Mouse (Mus musculus): Measurements from ENCODE around the gene Mccc2.

Gene Mccc2

GRCm38 (mm10) chr13:99938606-99939319 lies 76.7 kb downstream of the Mccc2 start:
- DNase-seq, result no peak

DNA sequence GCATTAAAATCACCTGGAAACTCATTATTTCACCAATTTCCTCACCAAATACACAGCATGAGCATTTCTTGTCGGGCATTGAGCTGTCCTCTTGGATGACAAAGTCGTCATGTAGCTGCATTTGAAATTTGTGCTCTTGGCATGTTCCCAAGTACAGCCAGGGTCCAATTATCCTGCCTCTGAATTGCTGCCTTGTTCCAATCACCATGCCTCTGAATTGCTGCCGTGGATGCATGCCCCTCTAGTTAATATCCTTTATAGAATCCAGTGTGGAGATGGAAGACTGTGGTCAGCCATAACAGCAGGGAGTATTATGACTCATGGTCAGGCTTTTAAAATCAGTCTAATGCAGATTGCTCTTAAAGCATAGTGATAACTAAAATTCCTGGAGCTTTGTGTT lies 77.7 kb downstream of the Mccc2 start:
- no peak for DNase-seq

GRCm38 (mm10) chr13:99932406-99932805 lies 83.0 kb downstream of the Mccc2 start:
- DNase-seq, result no peak

GRCm38 (mm10) chr13:99931502-99931901 lies 83.9 kb downstream of the Mccc2 start:
- no peak for DNase-seq

DNA sequence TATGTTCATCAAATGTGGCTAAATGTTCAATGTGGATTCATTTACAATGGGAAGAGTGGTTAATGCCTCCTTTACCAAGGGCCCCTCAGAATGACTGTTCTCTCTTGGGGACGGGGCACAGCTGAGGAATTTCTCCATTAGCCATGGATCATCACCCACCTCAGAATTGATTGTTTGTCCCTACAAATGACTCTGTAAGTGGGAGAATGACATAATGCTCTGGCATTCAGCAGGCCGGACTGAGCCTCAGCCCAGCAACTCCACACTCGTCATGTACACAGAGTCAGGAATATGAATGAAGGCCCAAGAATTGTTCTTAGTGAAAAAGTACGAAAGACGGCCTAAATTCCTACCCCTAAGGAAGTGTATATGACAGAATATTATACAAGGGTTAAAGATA lies 89.2 kb downstream of the Mccc2 start:
- no peak for DNase-seq

- no peak for DNase-seq
Observed at GRCm38 (mm10) chr13:99915632-99916031, 99.8 kb downstream of the Mccc2 start.

- peak; percentile 60 for DNase-seq
Observed at GRCm38 (mm10) chr13:99900965-99901364, 114.5 kb downstream of the Mccc2 start, which contains the start of gene Cartpt. Cartpt (minus strand) TSS chr13:99901091.

DNA sequence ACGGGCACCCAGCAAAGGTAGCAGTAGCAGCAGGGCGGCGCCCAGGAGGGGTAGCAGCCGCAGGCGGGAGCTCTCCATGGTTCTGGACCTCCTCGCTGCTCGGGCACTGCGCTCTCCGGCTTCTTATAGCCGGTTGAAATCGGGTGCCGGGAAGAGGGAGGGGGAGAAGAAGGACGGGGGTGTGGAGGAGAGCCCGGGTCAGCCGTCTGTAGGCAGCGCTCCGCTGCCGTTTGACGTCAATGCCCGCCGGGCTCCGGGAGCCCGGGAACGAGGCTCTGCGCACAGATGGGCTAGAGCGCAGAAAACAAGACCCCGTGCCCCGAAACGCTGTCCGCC lies 114.9 kb downstream of the Mccc2 start:
- DNase-seq, result peak; percentile 80

- peak; percentile 77 for DNase-seq
Observed at GRCm38 (mm10) chr13:99899670-99900556, 115.5 kb downstream of the Mccc2 start.

DNA sequence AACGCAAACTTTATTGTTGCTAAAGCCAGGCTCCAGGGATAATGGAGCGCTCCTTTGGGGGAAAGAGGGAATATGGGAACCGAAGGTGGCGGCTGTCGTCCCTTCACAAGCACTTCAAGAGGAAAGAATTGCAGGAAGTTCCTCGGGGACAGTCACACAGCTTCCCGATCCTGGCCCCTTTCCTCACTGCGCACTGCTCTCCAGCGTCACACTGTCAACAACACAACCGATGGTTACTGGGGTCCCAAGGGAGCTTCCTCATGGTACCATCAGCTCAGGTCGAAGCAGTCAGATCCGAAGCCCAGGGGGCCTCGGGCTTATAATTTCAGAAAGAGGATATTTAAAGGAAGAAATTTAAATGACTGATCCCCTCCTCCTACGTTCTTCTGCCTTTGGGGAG lies 116.6 kb downstream of the Mccc2 start:
- peak; percentile 71 for DNase-seq

All from heart, adult 11 months (tissue).